Mouse (Mus musculus) stomach, postnatal 0 days (tissue): ENCODE measurements around the gene Map2k6.

Experiments used
- CTCF ChIP-seq: IDR thresholded peaks from 2 replicates; pipeline ENCODE4 v1.5.1; 2016; ENCODE audit warnings: antibody characterized with exemption, low read depth, mild to moderate bottlenecking, moderate library complexity
- EP300 ChIP-seq: optimal IDR thresholded peaks from 2 replicates; pipeline ENCODE3; 2016; ENCODE audit warnings: antibody characterized with exemption

GRCm38 (mm10) chr11:110444576-110444975, 45.7 kb downstream of the Map2k6 start:
- TF ChIP-seq CTCF (no peak), EP300 (no peak)
